Mouse (Mus musculus): ENCODE data around the gene Klhl11.

GRCm38 (mm10) chr11:100515789-100516188 is 43.2 kb upstream of the Klhl11 start:
- TF ChIP-seq CTCF (IDR thresholded peaks at IDR 0.05; ENCODE audit: borderline replicate concordance, insufficient read depth, low read length), result no peak
- no peak for TF ChIP-seq POLR2A (IDR thresholded peaks at IDR 0.05; ENCODE audit: low read depth, low read length)

Measured in embryonic fibroblast, embryonic 13.5 days (primary cell).